Mouse (Mus musculus): ENCODE data around the gene Tst. TPM values are rescaled to one million over a fixed set of nuclear protein-coding genes. Genes with fewer than 3 reads are reported as not detected.

The Tst gene
- total RNA-seq, 2 experiments from 2014 or later: 41.4 to 42.4 TPM

DNA sequence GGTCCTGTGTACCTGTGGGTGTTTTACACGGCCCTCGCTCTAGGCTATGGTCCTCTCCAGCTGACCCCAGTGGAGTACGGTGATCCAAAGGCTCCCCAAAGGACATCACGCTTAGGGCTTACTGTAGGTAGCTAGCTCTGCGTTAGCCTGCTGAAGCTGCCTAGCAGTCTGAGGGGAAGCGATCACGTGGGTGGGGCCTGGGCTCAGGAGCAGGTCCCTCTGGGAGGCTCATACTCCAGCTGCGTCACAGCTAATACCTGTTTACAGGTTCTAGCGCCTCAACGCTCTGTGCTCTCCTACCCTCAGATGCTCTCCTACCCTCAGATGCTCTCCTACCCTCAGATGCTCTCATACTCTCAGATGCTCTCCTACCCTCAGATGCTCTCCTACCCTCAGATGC, 25.2 kb upstream of the Tst start:
- DNase-seq (ENCODE audit: extremely low spot score in 1 of 2, low spot score in 1 of 2): no peak

DNA sequence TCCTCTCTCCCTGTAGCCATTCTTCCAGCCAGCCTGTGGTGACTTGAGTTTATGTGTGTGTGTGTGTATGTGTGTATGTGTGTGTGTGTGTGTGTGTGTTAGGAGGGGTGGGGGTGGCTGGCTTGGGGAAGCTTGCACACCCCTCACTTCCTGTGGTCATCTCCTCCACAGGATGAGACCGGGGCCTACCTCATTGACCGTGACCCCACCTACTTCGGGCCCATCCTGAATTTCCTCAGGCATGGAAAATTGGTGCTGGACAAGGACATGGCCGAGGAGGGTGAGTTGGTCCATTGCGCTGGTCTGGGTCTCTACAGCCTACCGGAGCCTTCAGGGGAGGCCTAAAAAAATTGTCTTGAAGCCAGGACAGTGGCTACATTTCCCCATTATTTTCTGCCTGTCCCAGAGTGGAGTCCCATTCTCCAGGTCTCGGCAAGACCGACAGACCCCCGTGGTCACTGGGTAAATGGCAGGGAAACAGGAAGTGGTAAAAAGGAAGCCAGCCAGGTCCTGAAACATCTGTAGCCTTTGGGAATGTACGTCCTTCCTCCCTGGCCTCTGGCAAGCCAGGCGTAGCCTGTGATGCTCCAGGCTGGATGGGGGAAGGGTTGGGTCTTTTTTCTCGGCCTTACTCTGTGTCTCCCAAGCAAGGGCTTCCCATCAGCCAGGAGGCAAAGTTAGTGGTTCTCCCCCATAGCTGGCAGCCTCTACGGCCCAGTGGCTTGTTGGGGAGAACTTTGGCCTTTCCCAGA, 24.3 kb upstream of the Tst start:
- DNase-seq (ENCODE audit: extremely low spot score in 1 of 2, low spot score in 1 of 2): no peak

DNA sequence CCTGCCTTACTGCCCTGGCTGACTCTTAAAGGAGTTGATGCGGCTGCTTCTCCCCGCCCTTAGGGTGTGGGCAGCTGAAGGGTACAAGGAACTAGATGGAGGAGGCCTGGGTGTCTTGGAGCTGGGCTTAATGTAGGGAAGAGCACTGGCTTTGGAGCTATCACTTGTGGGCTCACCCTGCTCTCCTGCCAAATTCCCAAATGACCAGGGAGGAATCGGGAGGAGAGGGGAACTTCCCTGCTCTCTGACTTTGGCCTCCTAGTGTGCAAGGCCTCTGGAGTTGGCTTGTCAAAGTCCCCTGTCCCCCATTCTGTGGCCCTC, 23.4 kb upstream of the Tst start:
- DNase-seq (ENCODE audit: extremely low spot score in 1 of 2, low spot score in 1 of 2): no peak

DNA sequence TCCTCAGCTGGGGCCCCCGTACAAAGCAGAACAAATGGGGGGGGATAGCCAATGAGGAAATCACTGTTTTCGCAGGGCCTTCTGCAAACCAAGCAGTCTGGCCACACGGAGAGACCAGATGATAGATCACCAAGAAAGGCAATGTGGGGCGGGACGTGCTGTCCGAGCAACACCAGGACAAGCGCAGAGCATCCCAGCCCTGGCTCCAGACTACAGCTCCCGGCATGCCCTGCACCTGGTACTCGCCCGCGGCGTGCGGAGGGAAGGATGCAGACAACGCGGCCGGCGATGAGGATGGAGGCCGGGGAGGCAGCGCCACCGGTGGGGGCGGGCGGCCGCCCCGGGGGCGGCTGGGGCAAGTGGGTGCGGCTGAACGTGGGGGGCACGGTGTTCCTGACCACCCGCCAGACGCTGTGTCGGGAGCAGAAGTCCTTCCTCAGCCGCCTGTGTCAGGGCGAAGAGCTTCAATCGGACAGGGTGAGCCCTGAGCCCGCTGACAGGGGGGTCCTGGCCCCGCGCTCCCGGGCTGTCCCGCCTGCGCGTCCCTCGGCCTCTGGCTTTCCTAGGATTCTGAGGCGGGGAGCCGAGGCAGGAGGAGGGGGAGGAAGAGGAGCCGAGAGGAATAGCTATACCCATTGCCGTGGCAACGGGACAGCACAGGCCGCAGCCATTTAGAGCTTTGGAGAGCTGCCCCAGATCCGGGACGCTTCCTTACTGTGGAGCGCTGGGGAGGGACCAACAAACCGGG, 22.9 kb upstream of the Tst start, which contains the start of gene Kctd17:
TSS of gene Kctd17 (plus strand) at position 174 of the 748 bp plus-strand sequence.
- peak; percentile 70 to 74 for DNase-seq (ENCODE audit: extremely low spot score in 1 of 2, low spot score in 1 of 2)

DNA sequence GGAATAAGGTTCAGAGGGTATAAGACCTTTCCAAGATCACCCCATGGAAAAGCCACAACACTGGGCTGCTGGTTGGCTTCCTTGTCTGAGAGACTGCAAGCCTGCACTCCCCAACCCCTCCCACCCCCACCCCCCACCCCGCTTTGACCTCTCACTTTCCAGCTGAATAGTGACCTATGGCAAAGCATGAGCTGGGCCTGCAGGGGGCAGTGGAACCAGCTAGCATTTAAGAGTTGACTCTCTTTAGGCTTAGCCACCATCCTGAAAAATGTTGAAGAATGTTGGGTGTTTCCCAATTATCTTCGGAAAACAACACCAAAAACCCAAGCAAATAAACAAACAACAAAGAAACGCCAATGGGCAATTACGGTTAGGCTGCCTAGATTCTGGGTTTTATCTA, 19.5 kb upstream of the Tst start:
- DNase-seq (ENCODE audit: extremely low spot score in 1 of 2, low spot score in 1 of 2): no peak

DNA sequence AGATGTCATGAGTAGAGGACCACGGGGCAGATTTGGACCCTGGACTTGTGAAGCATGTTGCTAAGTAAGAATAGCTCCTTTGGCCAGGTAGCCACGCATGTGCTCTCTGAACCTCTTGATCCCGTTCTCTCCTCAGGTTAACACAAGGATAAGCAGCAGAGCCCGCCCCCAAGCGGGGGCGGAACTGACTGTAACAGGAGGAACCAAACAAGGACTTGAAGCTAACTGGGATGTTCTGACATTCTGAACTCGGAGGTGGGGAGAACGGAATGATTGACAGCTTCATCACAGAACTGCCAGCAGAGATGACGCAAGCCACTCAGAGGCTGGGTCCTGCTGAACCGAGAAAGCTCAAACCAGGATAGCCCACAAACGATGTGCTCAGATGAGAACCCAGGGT, 18.8 kb upstream of the Tst start:
- DNase-seq (ENCODE audit: extremely low spot score in 1 of 2, low spot score in 1 of 2): no peak

DNA sequence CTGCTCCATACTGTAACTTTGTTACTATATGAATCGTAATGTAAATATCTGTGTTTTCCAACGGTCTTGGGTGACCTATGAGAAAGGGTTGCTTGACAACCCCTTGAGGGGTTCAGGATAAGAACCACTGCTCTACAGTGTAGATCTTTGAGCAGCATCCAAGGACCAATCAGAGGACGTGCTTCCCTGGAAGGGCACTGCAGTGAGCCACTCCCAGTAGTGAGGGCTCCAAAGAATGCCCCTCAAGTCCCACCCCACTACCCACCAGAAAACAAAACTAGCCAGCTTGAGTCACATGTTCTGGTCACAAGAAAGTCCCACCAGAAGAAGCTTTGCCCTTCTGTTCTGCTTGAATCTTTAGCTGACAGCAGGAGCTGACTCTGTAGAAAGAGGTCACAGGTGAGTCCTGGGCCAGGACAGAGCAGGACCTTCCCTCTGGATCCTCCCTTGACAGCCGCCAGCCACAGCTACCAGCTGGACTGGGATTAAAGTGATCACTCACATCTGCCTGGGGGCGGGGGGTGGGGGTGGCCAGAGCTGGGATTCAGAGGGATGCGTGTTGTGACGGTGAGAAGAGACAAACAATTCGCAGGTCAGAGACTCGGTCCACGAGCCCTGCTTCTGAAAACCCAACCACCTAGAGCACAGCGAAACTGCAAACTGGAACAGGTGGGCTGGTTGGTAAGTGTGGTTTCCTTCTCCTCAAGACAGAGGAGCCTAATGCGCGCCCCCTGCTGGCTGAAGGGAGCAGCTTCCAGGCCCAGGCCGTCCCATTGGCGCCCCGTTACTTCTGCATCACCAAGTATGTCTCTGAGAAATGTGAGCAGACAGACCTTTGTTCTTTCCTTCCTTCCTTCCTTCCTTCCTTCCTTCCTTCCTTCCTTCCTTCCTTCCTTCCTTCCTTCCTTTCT, 16.6 kb upstream of the Tst start:
- DNase-seq (ENCODE audit: extremely low spot score in 1 of 2, low spot score in 1 of 2): peak; percentile 78 to 92

DNA sequence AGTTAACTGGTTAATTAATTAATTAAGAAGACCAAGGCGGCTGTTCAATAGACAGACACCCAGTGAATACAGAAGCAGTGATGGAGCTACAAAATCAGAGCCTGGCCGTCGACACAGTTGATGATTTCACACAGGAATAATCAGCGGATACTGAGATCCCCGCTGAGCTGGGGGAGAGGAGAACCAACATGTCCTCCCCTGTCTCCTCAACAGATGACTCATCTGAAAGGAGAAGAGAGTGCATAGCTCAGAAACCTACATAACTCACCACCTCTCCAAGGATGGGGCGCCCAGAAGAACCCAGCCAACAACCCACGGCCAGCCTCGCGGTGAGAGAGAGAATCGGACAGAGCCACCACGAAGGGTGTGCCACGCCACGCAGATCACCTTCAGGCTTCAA, 14.7 kb upstream of the Tst start:
- DNase-seq (ENCODE audit: extremely low spot score in 1 of 2, low spot score in 1 of 2): no peak

DNA sequence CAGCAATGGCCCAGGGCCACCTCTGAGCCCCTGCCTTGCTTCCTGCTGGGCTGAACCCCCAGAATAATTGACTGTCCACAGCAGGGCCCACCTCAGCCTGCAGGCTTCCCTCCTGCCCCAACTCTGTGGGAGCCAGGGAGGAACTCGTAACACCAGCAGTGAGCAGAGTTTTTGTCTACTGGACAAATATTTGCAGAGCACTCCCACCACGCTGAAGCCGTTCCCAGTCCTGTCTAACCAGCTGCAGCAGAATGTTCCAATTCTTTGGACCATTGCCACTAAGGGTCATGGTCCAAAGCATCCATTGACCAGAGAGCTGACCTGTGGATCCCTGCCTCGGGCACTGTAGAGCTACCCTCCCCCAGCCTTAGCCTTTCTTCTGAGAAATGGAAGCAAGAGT, 11.2 kb upstream of the Tst start:
- no peak for DNase-seq (ENCODE audit: extremely low spot score in 1 of 2, low spot score in 1 of 2)

DNA sequence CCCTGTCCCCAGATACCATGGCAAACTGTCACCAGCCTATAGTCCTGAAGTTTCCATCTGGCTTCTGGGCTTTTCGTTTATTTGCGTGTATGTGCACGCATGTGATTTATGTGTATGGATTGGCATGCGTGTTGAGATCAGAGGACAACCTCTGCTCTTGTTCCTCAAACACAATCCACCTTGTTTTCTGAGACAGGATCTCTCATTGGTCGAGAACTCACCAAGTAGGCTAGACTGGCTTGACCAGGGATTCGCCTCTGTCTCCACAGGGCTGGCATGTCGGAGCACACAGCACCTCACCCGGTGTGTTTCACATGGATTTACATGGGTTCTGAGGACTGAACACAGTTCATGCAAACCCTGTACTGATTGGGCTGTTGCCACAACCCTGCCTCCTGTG, 8.4 kb upstream of the Tst start:
- DNase-seq (ENCODE audit: extremely low spot score in 1 of 2, low spot score in 1 of 2): no peak

DNA sequence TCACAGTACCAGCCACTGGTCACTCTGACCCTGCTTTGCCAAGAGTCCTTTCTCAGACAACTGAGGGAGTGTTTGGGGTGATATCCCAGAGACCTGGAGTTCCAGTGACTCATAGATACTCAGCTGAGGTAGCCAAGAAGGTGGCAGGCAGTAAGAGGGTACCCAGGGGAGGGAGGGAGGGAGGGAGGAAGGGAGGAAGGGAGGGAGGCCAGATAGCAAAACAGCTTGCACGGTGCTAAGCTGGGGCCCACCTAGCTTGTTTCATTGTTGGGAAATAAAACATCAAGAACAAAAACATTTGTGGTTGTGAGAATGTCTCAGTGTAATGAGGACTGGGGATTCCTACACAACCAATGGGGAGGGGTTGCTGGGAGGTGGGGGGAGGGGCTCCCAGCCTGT, 8.0 kb upstream of the Tst start:
- DNase-seq (ENCODE audit: extremely low spot score in 1 of 2, low spot score in 1 of 2): no peak

DNA sequence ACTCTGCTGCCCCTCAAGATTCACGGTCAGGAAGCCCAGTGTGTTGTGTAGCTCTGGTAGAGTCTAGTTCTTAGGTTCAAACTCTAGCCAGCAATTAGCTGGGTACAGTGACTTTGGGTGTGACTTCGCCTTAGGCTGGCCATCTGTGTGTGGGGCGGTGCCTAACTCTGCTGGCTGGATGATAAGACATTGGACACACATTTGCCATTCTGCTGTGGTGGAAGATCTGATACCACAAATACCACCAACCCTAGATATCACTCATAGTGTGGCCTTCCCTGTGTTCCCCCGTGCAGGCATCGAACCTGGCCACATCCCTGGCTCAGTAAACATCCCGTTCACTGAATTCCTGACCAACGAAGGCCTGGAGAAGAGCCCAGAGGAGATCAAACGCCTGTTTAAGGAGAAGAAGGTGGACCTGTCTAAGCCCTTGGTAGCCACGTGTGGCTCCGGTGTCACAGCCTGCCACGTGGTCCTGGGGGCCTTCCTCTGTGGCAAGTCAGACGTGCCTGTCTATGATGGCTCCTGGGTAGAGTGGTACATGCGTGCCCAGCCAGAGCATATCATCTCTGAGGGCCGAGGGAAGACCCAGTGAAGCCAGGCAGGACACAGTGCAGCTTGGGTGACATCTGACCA, 7.5 kb upstream of the Tst start:
- no peak for DNase-seq (ENCODE audit: extremely low spot score in 1 of 2, low spot score in 1 of 2)

DNA sequence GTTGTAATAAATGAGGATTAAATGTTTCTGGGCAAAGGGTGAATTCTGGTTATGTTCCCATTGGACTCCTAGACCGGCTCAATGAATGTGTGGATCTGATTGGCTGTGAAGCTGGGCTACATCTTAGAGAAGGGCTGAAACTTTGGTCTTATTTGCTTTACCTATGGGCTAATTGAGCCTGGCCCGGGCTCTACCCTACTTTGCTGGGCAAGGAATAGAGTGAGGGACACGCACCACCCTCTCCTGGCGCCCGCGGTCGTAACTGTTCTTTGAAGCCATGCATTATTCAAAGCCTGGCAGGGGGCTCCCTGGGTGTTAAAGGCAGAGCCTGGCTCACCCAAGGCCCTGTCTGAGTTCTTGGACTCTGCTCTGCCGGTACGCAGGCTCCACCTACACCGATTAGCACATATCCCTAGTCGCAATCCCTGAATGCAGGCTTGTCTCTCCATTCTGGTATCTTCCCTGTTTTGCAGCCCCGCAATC, 3.9 kb upstream of the Tst start:
- DNase-seq (ENCODE audit: extremely low spot score in 1 of 2, low spot score in 1 of 2): no peak

DNA sequence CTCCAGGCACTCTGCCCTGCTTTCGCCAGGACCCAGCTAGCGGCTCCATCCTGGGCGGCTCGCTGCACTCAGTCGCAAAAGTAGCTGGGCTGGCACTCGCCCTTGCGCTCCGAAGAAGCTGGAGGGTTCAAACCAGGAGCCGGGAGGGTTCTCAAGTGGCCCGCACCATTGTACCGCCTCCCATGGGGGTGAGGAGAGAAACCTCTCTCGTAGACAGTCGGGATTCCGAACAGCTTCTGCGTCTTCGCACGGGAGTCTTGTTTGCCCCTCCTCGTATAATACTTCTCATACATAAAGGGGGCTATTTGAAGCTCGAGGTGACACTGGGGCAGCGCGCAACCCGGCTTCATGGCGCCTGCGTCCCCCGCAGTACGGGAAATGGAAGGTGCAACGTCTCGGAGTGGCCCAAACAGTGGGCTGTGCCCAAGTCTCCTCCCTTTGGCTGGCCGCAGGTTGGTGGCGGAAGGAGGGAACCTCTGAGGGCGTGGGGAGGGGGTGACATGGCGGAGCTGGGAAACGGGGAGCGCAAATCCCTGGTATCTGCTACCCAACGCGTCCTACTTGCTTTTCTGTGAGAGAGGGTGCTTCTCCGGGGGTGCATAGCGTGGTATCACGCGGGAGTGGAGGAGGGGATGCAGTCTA, 707 bp upstream of the Tst start, which contains the start of gene Mpst:
TSS of gene Mpst (plus strand) at position 124 of the 642 bp plus-strand sequence.
- peak; percentile 76 to 87 for DNase-seq (ENCODE audit: extremely low spot score in 1 of 2, low spot score in 1 of 2)

DNA sequence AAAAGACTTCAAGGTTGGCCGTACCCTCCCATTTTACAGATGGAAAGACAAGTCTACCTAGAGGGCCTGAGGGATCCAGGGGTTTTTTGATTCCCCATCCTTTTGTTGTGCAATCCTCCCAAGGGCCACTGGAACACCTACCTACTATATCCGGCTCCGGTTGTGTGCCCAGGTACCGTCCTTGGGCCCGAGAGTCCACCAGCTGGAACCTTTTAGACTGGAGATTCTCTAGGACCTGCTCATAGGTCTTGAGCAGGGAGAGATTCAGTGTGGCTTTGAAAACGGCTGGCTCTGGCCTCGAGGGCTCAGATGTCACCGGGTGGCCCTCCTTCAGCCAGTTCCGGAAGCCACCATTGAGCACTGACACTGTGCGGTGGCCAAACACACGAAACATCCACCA, 609 bp downstream of the Tst start:
- no peak for DNase-seq (ENCODE audit: extremely low spot score in 1 of 2, low spot score in 1 of 2)

DNA sequence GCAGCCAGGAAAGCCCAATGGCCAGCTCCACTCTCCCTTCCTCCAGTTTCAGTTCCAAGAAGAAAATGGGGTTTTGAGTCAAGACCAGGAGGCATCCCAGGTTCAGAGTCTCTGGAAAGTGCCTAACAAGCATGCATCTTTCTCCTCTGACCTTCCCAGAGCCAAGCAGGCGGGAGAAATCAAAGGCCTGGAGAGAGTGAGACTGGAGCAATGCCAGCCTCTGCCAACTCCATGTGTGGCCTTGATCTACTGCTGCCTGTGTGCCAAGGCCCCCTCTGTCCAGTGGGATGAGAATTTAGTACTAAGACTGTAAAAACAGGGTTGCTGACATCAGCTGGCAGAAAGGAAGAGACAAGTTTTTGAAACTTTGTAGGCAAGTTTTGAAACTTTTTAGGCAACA, 1.8 kb downstream of the Tst start:
- DNase-seq (ENCODE audit: extremely low spot score in 1 of 2, low spot score in 1 of 2): no peak

DNA sequence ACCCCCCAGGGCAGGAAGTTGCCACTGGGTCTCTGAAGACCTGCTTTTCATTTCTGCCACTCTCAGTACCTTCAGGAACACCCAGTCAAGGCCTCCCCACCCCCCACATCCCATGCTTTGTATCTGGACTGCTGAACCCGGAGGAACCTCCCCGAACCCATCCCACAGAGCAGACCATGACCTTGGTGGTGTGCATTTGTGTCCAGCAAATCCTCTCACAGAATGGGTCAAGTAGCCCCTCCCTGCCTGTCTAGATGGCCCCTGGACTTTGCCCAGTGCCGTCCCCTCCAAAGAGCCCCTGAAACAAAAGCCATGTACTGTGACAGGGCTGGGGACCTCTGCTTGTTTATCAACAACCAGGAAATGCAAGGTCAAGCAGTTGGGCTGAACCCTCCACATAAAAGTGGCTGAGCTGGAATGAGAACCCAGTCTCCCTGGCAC, 2.4 kb downstream of the Tst start:
- DNase-seq (ENCODE audit: extremely low spot score in 1 of 2, low spot score in 1 of 2): no peak

DNA sequence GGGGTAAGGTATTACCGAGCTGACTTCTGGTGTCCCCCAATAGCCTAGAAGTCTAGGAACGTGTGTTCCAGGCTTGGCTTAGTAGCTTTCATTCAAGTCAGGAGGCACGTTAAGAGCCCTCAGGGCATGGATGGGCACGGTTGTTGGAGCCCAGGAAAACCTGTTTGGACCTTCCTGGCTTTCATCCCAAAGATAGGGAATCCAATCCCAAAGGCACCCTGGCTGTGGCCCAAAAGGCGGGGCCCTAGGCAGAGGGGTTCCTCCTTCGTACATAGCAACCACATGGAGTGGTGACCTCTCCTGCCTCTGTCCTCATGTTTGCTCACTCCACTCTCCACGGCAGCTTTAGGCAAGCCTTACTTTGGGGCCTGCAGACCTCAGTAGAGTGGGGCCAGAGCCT, 3.3 kb downstream of the Tst start:
- DNase-seq (ENCODE audit: extremely low spot score in 1 of 2, low spot score in 1 of 2): no peak

DNA sequence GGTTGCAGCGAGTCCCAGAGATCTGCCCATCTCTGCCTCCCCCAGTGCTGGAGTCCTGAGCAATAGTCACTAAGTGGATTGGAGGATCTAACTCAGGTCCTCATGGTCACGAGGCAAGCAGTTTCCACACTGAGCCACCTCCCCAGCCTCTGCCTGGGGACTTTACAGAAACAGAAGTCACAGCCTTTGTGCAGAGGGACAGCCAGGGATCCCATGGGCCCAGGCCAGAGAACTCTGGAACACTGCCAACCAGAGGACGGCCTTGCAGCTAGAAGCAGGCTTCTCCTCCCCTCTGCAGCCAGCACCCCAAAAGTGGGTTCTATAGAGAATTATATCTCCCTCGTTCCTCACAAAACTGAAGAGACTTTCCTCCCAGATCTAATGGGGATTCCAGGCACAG, 3.8 kb downstream of the Tst start:
- peak; percentile 28 to 48 for DNase-seq (ENCODE audit: extremely low spot score in 1 of 2, low spot score in 1 of 2)

DNA sequence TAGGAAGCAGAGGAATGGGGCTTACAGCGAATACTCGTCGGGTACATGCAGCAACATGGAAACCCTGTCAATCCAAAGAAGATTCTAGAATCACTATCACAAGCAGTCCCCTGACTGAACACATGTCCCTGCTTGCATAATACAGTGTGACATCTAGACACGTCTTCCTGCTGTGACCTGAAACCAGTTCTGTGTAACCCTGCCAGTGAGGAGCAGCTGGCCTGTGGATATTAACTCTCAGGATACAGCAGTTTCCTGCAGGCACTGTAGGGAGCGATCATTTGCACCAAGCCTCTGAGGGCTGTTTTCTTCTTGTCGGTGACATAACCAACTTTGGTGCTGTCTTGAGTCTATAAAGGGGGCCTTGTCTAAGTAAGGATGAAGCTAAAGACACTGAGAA, 4.4 kb downstream of the Tst start:
- no peak for DNase-seq (ENCODE audit: extremely low spot score in 1 of 2, low spot score in 1 of 2)

Data from layer of hippocampus, postnatal 25 days (tissue).